Mouse (Mus musculus) naive thymus-derived CD4-positive, alpha-beta T cell, adult 2 months (primary cell): ENCODE results near the gene Zmym4.

Experiments used
- DNase-seq: peaks from one replicate; pipeline ENCODE4 v3.0.0-alpha.2; 2011; ENCODE audit warnings: low read depth

Gene Zmym4

GRCm38 (mm10) chr4:126942846-126943245 is 25.1 kb downstream of the Zmym4 start:
- no peak for DNase-seq

- DNase-seq, result no peak
These were observed 40.2 kb downstream of the Zmym4 start for GRCm38 (mm10) chr4:126927701-126928100.

DNA sequence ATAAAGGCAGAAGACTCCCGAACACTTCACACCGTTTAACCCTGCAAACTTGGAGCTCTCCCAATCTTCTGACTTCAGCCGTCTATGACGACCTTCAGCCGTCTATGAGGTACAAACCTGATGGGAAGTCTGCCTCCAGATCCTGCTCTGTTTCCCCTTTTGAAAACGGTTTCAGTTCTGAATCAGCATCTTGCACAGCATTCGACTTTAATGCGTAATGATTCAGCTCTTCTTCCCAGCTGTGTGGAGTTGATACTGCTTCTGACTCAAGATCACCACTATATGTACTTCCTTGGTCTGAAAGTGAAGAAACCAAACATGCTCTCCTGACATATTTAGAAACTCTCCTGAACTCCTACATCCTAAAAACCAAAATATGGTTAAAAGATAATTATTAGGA is 78.1 kb downstream of the Zmym4 start:
- DNase-seq, result no peak

GRCm38 (mm10) chr4:126885953-126886352 is 82.0 kb downstream of the Zmym4 start:
- DNase-seq, result no peak

- DNase-seq, result no peak
These were observed 84.3 kb downstream of the Zmym4 start for GRCm38 (mm10) chr4:126883602-126884001.

GRCm38 (mm10) chr4:126879560-126880275 is 88.2 kb downstream of the Zmym4 start:
- no peak for DNase-seq

DNA sequence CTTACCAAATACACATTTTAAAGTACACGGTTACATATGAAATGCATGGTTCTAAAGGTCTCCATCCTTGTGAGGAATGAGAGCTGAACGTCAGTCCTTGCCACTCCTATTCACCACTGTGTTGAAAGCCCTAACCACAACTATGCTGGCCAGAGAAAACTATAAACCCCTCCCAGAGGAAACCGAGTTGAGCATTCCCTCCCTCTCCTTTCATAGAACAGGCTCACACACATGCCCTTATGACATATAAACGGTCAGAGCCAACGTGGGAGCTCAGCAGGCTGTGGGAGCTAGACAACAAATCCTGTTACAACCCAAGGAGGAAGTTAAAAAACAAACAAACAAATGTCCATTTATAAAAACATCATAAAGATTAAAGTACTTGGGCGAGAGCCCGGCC is 95.2 kb downstream of the Zmym4 start:
- DNase-seq, result no peak

DNA sequence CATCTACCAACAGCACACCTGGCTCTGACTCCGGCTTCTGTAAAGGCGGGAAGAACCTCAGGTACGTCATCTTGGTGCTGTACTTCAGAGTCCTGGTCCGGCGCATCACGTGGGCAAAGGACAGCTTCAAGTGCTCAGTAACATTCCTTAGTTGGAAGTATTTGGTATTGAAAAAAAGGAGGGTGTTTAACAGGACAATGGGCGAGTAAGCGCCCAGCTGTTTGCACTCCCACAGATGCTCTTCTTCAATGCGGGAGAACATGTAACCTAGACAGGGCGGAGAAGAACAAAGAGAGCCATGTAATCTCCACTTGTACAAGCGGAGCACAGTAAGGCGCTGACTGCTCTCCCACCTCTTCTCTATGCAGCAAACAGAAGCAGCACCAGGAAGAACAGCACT is 99.2 kb downstream of the Zmym4 start:
- no peak for DNase-seq

GRCm38 (mm10) chr4:126861514-126862266 is 106.2 kb downstream of the Zmym4 start:
- peak; percentile 64 for DNase-seq

DNA sequence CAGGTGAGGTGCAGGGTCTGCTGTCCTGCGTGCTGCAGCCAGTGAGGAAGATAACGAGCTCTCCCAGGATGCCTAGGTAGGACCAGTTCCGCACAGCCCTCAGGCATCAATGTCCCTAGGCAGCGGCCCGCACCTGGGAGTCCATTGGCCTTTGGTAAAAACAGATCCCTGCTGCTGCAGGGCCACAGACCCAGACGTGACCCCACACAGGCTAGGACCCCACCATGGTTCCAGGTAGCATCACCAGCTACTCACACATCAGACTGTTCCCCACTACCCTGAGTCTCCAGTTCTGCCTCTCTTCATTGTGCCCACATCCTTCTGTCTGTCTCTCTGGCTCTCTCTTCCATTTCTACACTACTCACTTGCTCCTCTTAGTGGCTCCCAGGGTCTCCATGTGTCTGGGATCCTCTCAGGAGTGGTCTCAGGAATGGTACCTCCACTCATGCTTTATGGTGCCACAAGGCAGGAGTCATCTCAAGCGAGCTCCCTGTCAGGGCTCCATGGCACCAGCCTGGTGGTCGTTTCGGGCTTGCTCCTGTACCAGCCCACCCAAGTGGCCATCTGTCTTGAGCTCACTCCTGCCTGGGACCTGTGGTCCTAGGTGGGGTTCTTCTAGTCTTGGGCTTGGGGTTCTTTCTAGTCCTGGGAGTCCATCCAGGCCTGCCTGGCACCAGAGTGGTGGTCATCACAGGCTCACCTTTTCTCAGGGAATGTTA is 107.5 kb downstream of the Zmym4 start:
- DNase-seq, result no peak

- DNase-seq, result no peak
These were observed 115.0 kb downstream of the Zmym4 start for GRCm38 (mm10) chr4:126852971-126853370.

DNA sequence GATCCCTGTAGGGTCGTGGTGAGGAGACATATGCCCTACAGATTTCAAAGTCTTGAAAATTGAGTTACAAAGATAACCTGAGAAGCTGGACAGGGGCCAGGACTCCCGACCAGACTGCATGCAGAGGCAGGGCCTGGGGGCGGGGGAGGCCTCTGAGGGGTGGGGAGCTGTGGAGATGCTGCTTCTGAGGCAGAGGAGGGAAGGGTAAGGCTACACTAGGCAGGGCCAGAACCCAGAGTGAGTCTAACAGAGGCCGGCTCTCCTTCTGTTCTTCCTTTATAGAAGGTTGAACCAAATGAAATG is 117.2 kb downstream of the Zmym4 start:
- DNase-seq, result no peak

- DNase-seq, result peak; percentile 44
These were observed 117.7 kb downstream of the Zmym4 start for GRCm38 (mm10) chr4:126850019-126850777.

- no peak for DNase-seq
These were observed 121.0 kb downstream of the Zmym4 start for GRCm38 (mm10) chr4:126846971-126847370.

DNA sequence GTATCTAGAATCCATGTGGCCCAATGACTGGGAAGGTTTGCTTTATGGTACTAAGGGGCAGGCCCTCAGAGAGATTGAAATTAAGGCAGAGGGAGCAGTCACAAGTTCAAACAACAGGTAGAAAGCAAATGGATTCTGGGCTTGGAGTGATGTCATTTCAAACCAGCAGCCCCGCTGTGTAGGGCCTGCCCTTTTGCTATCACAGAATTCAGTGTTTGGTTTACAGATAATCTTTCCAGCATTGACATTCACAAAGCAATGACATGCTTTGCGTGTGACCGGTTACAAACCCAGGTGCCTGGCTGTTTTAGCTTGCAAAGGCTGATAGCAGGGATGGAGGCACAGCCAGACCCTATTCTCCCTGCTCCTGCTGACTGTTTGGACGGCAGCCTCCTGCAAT is 122.3 kb downstream of the Zmym4 start:
- no peak for DNase-seq

DNA sequence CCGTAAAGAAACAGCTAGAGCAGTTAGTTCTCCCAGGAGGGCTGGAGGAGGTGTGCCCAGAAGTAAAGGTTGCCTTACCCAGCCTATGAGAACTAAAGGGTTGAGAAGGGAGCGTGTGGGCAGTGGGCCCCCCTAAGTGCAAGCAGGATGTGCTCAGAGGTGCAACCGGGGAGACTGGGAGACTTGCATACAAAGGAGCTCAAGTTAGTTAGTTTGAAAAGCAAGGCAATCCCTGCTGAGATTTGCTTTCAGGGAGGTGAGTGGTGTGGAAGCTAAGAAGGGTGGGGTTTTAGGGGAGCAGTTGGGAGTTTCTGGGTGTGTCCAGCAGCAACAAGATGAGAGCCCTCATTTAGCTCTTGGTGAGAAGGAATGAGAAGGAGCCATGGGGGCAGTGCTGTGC is 125.0 kb downstream of the Zmym4 start:
- no peak for DNase-seq

GRCm38 (mm10) chr4:126840996-126841560 is 126.9 kb downstream of the Zmym4 start:
- no peak for DNase-seq

DNA sequence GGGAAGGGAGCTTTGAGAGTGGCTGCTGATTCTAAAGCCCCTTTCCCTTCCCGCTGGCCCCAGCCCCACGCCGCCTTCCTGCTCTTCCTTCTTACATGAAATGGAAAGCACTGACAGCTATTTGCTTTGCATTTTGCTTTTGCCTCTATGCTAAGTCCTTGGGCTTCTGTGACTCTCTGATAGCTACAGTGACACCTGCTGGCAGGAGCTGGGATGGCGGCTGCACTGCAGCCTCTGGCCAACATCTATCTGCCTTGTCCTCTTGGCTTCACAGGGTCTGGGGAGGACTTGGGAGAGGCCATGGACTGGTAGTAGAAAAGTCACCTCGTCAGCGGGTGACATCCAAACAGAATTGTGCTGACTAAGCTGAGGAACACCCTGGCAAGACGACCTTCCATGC is 128.1 kb downstream of the Zmym4 start:
- DNase-seq, result peak; percentile 84

DNA sequence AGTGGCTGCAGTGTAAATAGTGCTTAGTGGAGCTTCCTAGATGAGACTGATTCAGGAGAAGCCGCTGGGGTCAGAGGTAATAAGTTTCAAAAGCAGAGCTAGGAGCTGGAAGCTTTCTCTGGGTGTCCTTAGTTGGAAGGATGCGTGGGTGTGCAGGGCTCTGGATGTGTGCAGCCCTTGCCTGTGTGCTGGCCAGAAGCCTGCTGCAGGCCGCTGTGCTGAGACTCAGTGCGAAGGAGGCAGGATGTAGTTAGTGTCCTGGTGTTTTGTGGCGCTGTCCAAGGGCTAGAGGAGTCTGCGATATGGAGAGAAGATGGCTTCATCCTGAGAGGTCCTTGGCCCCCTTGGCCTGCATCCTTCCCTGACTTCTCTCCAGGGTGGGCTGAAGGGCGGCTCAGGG is 129.1 kb downstream of the Zmym4 start:
- no peak for DNase-seq

GRCm38 (mm10) chr4:126831122-126831521 is 136.8 kb downstream of the Zmym4 start:
- no peak for DNase-seq

- no peak for DNase-seq
These were observed 144.0 kb downstream of the Zmym4 start for GRCm38 (mm10) chr4:126823917-126824316.
